Mouse (Mus musculus): ENCODE measurements at regions not wholly inside any gene's neighbourhood (a gene's known extent, or its start where the extent isn't known, plus 50 kb on each side); places are given as distances from the start of the nearest gene placed in this dataset.

DNA sequence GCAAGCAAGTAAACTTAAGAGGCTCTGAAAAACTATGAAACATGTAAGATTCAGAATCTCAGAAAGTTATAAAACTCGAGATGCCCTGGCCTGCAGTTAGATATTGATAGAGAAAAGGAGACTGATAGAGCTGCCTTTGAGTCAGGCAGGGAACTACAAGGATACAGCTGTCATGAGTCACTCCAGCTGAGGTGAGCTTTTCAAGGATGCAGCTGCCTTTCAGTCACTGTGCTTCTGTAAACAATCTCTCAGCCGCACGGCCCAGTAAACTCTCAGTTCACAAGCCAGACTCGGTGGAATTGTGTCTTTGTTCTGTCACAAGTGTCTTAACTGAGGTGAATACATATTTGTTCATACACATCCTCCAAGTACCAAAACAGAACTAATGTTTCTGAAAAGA lies 334.9 kb upstream of the Rsrc1 start:
- no peak for DNase-seq (ENCODE audit: low spot score in 2 of 2)

DNA sequence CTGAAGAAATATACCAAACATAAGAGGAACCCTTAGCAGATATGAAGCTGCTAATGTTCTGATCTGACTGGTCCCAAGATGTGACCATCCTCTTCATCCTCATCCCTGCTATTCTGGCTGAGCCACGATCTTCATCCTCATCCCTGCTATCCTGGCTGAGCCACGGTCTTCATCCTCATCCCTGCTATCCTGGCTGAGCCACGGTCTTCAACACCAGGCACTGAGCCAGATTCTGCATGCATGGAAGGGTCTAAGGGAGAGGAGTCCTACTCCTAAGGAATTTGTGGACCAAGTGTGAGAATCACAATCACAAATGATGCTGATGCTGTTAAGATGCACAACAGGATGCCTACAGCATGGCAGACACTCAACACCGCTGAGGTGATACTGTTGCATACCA lies 331.9 kb upstream of the Rsrc1 start:
- no peak for DNase-seq (ENCODE audit: low spot score in 2 of 2)

DNA sequence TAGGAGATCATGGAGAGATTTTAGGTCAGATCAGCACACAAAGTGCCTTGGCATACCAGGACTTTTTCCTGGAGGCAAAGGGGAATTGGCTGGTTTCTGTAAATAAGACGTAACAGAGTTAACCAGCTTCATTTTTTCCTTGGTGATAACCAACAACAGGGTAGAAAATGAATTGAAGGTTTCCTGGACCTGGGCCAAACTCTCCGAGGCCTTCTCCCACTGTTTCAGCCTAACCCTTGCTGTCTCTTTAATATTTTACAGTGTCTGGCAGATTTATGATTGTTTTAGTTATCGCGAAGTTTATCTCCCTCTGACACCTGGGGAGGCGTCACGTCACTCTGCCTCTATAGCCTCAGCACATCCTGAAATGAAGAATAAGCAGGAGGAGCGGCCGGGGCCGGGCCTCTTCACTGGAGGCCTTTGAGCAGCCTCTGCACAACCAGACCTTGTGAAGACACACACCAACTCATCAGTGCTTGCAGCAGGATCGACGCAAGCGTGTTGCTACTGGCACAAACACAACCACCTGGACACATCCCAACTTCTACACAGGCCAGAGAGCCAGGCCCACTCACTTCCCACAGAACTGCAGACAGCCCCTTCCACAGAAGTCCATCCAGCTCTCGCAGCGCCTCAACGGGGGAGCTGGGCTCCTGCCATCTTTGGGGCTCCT lies 331.0 kb upstream of the Rsrc1 start:
- peak; percentile 31 to 75 for DNase-seq (ENCODE audit: low spot score in 2 of 2)

DNA sequence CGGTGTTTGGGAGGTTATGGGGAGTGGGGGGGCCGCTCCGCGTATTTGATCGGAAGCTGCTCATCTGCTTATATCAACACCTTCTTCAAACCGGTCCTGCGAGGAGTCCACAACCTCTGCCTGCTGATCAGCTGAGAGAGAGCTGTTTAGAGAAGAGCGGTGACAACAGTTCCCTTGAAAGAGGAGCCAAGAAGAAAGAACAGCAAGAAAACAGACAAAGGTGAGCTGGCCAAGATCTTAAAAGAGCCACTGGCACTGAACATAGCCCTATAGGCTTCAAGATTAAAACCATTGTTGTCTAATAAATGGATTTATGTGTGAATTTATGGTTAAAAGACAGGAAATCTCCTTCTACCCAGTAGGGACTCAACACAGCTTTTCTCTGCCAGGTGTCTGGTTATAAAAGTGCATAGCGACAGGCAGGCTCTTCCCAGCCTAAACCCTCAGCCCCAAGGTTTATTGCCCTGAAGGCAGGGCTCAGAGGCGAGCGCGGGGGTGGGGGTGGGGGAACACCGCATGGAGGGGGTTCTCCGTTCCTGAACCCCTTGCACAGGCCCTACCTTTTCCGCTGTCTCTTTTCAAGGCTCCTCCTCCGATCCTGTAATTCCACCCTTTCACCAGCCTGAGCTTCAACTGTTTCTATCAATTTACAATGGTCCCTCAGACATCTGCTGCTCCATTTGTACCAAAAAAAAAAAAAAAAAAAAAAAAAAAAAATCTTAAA lies 330.3 kb upstream of the Rsrc1 start:
- no peak for DNase-seq (ENCODE audit: low spot score in 2 of 2)

DNA sequence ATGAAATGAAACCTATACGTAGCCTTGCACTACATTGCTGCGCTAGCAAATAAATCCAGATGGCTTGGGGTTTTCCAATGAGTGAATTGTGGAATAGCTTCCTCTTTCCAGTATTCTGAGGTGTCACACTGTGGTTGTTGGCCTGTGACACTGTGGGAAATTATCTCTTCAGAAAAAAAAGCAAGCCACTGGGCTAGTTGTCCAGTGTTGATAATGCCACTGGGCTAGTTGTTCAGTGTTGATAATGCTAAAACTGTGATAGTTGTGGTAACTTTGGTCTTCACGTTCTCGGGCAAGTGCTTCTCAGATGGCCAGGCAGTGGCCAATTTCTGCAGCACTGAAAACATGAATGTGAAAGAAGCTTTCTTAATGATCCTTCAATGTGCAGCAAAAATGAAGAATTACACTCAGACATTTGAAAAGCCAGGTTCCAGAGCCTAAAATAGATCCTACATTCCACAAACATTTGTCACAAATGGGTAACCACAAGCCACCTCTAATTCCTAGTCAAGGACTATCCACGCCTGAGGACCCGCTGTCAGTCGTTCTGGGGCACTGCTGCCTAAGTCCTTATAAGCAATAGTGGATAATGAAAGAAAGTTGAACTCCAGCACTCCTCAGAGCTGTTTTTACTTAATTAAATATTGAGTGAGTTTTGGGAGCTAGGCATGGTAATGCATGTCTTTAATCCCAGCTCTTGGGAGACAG lies 328.9 kb upstream of the Rsrc1 start:
- no peak for DNase-seq (ENCODE audit: low spot score in 2 of 2)

DNA sequence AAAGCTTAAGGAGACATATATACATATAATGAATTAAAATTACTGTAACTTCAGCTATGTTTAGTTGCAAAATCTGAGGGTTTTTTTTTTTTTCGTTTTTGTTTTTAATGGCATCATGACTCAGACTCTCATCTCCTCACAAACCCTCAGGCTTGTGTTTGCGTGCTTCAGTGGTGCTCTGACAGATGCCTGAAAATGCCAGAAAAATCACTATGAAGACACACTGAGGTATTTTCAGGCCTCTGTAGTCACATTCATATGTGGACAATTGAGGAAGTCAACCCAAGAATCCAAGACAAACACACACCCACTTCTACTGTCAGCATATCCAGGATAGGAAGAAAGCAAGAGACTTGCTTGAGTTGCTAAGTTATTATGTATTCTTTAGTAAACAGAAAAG lies 327.2 kb upstream of the Rsrc1 start:
- DNase-seq (ENCODE audit: low spot score in 2 of 2) = no peak

DNA sequence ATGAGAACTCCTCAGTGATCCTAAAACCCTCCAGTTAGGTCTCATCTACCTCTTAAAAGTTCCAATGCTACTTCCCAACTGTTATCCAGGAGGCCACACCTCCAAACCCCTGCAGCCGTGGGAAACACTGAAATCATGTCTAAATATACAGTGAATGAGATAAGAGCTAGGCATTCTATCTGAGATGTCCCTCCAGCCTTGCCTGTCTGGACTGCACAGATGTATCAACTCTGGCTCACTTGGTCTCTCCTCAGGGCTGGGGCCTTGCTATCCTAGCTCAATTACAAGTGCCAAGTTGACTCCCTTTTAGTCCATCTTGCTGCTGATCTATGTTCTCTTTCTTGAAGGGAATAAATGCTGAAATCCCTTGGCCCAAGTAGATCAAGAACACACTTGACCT lies 326.3 kb upstream of the Rsrc1 start:
- no peak for DNase-seq (ENCODE audit: low spot score in 2 of 2)

DNA sequence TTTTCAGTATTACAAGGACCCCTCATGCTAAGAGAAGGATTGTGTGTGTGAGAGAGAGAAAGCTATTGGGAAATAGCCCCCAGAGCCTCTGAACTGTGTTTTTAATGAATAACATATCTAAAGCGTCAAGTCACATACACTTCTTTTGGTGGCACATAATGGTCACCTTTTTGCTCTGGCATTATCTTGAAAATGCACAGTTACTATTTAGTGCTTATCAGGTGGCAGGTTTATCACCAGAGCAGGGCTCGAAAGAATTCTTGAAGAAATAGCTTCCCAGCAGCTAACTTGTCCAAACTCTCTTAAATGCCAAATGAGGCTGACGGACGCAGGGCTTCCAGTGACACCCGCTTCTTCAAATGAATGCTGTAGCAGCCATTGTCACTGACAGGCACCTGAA lies 324.7 kb upstream of the Rsrc1 start:
- no peak for DNase-seq (ENCODE audit: low spot score in 2 of 2)

DNA sequence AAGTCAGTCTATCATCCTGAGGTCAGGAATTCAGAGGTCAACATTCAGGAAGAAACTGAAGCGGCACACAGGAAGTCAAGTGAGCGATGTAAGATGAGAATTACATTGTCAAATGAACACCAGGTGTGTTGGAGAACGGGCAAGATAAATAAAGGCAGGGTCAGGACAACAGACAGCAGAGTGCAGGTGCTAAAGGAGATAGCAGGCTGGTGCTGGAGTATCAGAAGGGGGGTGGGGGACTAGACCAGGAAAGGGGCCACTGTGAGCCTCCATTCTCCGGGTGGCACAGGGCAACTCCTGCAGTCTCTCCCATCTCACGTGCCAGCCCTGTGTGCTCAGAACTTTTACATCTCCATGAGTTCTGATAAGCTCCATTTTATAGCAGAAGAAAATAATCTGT lies 320.6 kb upstream of the Rsrc1 start:
- no peak for DNase-seq (ENCODE audit: low spot score in 2 of 2)

DNA sequence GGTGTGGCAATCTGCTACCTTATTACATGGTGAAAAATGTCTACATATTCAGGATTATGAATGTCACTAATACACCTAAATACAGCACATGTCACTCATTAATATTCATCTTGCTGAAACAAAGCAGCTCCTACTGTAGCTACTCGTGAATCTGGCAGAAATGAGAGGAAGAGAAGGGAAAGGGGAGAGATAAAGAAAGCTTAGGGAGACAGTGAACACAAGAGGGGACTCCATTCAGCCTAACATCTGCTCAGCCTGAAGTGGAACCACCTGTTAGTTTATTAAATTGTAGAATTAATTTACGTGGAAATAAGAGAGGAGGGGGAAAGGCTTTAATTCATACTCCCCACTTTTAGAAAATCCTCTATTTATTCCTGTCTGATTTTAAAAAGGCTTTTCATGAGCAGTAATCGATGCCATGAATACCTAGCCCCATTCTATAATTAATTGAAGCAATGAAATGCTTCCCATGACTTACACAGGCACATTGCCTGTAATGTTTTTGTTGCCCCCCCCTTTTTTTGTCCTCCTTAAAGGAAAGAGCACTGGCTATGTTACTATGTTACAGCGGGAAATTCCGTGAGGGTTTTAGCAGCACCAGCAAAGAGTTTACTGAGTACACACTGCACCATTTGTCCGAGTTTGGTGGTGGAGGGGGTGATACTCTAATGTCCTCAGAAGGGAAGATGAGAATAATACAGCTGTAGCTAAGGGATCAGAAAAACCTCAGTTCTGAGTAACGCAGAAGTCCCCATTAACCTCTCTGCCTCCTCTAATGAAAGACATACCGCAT lies 319.2 kb upstream of the Rsrc1 start:
- DNase-seq (ENCODE audit: low spot score in 2 of 2) = no peak

DNA sequence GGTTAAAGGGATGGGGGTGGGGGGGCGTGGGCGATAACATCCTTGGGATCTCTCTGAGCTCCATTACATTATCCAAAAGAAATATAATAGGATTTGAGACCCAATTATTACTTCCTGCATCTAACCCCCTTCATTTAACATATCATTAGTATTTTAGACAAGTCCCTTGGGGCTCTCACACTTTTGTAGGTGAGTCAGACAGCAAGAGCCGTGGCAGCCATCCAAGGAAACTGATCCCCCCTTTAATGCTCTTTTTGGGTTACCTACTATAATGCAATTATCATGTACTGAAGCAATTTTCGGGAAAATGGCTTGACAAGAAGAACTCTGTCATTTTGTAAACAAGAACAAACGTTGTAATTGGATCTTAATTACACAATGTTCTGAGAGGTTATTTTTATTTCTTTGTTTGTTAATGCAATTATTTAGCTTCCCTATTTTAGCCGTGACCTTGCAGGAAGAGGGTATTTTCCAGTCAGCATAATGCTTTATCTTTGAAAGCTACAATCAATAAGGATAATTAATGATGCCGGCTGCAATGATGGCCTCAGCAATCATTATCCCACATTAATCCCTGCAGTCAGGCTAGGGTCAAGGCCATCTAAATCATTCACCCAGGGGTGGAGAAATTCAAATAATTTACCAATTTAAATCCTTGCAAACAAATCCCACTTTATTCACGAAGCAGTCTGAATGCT lies 297.5 kb upstream of the Rsrc1 start:
- DNase-seq (ENCODE audit: low spot score in 2 of 2) = no peak

DNA sequence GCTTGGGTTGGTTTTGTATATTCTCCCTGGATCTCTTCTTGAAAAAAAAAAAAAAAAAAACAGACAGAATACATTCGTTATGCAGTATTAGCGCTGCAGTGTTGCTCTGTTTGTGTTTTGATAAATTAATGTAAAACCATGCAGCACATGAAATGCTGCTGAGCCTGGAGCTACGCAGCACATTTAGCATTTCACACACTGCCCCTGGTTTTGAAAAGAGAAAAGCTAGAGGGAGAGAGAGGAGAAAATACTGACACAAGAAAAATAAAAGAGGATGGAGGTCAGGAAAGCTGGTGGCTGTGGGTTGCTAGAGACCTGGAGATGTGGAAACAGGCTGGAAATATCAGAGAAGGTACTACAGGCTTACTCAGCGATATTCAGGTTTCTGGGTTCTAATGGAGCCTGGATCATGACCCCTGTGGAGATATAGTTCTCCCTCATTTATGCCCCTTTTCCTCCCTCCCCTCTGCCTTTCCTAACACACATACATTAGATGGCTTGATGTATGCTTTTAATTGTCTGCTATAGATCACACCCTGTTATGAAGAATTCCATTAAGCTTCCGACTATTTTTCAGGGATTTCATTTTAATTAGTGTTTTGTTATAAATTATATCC lies 296.8 kb upstream of the Rsrc1 start:
- DNase-seq (ENCODE audit: low spot score in 2 of 2) = no peak

DNA sequence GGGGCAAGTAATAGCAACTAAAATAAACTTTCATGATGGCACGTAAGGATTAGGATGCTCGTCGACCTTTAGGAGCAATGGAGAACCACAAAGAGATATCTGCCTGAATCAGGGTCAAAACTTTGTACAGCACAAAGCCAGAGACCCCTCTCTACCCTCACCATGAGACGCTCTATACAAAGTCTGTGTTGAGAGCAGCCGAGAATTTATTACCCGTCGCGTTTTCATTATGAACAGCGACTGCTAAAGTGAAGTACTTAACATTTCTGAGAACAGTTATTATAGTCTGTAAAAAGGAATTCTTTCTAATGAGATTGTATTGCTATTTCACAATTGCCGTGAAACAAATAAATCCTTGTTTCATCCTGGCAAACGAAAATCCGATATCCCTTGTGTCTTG lies 296.1 kb upstream of the Rsrc1 start:
- DNase-seq (ENCODE audit: low spot score in 2 of 2) = no peak

DNA sequence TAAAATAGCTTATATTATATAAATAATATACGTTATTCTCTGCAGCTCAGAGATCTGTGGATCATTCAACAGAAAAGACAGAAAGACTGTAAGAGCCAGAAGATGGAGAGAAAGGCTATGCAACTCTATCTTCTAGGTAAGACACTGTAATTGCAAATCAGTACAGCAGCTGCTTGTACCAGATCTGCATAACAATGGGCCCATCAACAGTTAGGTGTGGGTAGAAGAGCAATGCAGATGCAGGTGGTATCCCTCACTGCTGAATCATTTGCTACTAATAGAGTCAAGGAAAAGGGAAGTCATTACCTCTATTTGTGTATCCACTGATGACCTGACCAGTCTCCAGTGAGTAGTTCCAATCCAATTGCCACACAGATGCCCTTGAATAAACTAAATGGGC lies 294.1 kb upstream of the Rsrc1 start:
- no peak for DNase-seq (ENCODE audit: low spot score in 2 of 2)

DNA sequence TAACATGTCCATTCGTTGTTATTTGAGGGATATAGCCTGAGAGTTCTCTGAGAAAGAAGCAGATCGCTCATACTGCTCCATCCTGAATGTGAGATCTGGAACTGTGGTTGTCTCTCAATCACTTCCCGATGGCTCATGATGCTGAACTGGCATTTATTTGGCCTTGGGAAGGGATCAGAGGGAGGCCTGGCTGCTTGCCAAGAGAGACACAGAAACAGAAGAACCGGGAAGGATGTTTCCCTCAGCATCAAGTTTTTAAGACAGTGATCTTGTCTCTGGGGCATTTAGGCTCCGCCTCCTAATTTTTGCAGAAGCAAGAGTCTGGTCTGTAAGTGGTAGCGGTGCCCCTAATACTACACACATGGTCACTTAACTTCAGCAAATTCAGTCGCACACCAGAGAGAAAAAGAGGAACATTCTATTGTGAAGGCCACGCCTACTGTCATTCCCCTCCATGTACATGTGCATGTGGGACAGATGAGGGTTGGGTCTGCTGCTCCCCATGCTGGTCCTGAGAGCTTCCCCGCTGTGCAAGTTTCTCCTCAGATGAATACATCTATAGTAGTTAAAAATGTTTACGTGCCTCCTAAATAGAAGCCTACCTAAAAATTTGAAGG lies 290.2 kb upstream of the Rsrc1 start:
- peak in 1 of 2 experiments; percentile 22 for DNase-seq (ENCODE audit: low spot score in 2 of 2)

DNA sequence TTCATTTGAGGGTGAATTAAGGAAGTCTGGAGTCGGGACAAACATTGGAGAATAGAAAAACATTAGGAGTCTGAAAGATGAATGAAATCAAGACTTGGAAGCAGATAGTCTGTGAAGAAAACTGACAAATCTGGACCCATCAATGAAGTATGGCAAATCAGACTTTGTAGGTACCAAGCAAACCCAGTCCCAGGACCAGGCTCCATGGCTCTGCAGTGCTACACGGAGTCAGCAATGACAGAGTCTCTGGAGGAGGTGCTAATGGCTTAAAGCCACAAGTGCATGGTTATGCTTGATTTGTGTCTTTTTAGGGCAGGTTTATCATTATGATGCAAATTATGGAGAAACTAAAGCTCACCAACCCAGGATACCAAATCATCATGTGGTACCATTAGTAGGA lies 286.1 kb upstream of the Rsrc1 start:
- DNase-seq (ENCODE audit: low spot score in 2 of 2) = no peak

DNA sequence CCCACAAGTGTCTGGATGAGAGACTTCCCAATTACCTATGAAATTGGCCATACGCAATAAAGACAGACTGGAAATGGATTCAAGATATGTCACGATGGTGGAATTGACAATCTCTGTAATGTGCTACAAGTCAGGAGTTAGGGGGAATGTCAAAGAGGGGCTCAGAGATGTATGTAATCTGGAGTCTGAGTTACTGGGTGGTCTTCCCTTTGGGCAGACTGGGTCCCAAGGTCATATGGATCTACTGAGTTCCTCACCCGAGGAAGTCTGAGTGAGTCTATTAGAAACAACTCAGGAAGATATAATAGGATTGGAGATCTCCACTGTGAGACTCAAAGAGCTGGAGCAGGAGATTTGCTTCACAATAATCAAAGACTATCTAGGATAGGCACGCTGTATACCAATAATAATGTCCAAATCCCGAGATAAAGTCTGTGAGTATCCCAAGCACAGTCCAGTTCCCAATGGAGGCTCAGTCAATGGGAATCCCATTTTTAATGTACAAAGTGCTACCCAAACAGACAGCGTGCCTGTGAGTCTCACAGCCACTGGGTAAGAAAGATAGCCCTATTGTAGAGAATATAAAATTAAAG lies 285.4 kb upstream of the Rsrc1 start:
- no peak for DNase-seq (ENCODE audit: low spot score in 2 of 2)

DNA sequence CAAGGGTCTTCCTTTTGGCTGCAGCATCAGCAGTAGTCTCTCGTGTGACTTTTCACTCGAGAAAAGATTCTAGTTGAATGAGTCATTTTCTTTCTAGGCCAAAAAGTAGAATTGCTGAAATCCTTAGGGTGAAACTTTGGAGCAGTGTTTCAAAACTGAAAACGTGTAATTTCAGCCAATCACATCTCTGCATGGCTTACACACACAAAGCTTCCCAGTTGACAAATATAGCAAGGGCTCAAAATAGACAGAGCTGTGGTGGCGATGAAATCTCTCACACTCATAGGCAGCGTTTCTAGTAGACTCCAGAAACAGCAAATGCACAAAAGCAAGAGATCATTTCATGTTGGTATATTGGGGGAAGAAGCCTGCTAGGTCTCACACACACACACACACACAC lies 283.1 kb upstream of the Rsrc1 start:
- DNase-seq (ENCODE audit: low spot score in 2 of 2) = no peak

DNA sequence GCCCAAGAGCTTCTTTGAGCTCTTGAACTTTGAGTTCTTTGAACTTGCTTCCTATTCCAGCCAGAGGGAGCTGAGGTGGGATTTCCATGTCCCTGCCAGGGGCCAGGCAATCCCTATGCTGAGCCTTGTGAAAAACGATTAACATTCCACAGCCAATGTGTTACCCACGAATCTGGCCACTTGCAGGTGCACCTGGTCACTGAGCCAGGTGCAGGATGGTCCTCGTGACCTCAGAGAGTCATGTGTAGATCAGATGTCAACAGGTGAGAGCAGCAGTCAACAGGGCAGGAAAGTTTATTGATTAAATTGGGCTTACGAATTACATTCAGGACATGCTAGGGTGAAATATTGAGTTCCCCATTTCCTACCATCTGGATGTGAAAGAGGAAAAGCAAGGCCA lies 275.4 kb upstream of the Rsrc1 start:
- DNase-seq (ENCODE audit: low spot score in 2 of 2) = no peak

DNA sequence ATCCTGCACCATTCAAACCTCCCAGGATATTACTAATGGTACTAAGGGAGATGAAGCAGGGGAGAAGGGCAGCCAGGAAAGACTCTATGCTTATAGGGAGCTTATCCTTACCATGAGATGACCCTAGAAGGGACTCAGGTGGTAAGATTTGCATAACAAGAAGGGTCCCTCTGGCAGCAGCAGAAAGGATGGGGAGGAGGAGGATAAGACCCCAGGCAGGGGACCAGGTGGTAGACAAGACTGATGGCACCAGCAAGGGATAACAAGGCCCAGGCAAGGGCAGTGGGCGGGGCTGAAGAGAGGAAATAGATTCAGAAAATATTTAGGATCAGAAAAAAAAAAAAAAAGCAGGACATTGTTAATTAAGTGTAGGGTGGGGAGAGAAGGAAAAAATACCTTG lies 245.7 kb upstream of the Rsrc1 start:
- DNase-seq (ENCODE audit: low spot score in 2 of 2) = no peak

Data from cerebellum, postnatal 4 days (tissue).